Mouse (Mus musculus): ENCODE data around the gene Tmem94. TPM values are rescaled to one million over a fixed set of nuclear protein-coding genes. Genes with fewer than 3 reads are reported as not detected.

Gene Tmem94
- polyA plus RNA-seq, 1 experiment from 2014 or later: 28.4 TPM

GRCm38 (mm10) chr11:115829036-115829435, 63.8 kb downstream of the Tmem94 start:
- Histone ChIP-seq H3K4me3 (no peak overlapping the region), H3K4me1 (peaks cover 8% of the 10 kb centered on the region), H3K27me3 (replicated peaks) (peaks cover 51% of the 10 kb centered on the region), H3K27ac (no peak overlapping the region), H3K9ac (no peak overlapping the region), H3K9me3 (no peaks in the 10 kb centered on the region), H3K4me2 (no peak overlapping the region), H3K36me3 (replicated peaks) (no peaks in the 10 kb centered on the region)
- 68% methylated on average over 4 of the region's 4 CpGs for WGBS
- no peak for ATAC-seq (replicated peaks)

GRCm38 (mm10) chr11:115830550-115831325, 65.5 kb downstream of the Tmem94 start:
- WGBS: 25% methylated on average over 25 of the region's 25 CpGs
- Histone ChIP-seq H3K36me3 (replicated peaks) (no peaks in the 10 kb centered on the region), H3K9ac (no peak overlapping the region), H3K4me2 (no peak overlapping the region), H3K27ac (no peak overlapping the region), H3K27me3 (replicated peaks) (peaks cover 34% of the 10 kb centered on the region), H3K4me1 (no peaks in the 10 kb centered on the region), H3K4me3 (no peak overlapping the region), H3K9me3 (no peaks in the 10 kb centered on the region)
- no peak for ATAC-seq (replicated peaks)

- Histone ChIP-seq H3K36me3 (replicated peaks) (no peaks in the 10 kb centered on the region), H3K4me3 (no peak overlapping the region), H3K9me3 (no peaks in the 10 kb centered on the region), H3K27me3 (replicated peaks) (peaks cover 27% of the 10 kb centered on the region), H3K4me1 (no peaks in the 10 kb centered on the region), H3K4me2 (no peak overlapping the region), H3K9ac (no peak overlapping the region), H3K27ac (no peak overlapping the region)
- no peak for ATAC-seq (replicated peaks)
- WGBS: 54% methylated on average over 3 of the region's 3 CpGs
Observed at GRCm38 (mm10) chr11:115831518-115831917, 66.3 kb downstream of the Tmem94 start.

- Histone ChIP-seq H3K4me3 (no peak overlapping the region), H3K9me3 (no peaks in the 10 kb centered on the region), H3K36me3 (replicated peaks) (no peaks in the 10 kb centered on the region), H3K4me2 (no peak overlapping the region), H3K27me3 (replicated peaks) (peaks cover 21% of the 10 kb centered on the region), H3K4me1 (no peaks in the 10 kb centered on the region), H3K9ac (no peak overlapping the region), H3K27ac (no peak overlapping the region)
- no peak for ATAC-seq (replicated peaks)
- WGBS: 69% methylated on average over 6 of the region's 6 CpGs
Observed at GRCm38 (mm10) chr11:115832064-115832463, 66.8 kb downstream of the Tmem94 start.

- ATAC-seq (replicated peaks): no peak
- H3K4me1 ChIP-seq: no peaks in the 10 kb centered on the region
- H3K27ac ChIP-seq: no peak overlapping the region
- no peak overlapping the region for H3K4me2 ChIP-seq
- WGBS: 20% methylated on average over 8 of the region's 8 CpGs
- H3K9ac ChIP-seq: no peak overlapping the region
- no peaks in the 10 kb centered on the region for H3K9me3 ChIP-seq
- H3K27me3 ChIP-seq (replicated peaks): peaks cover 17% of the 10 kb centered on the region
- H3K36me3 ChIP-seq (replicated peaks): no peaks in the 10 kb centered on the region
- no peak overlapping the region for H3K4me3 ChIP-seq
Observed at GRCm38 (mm10) chr11:115832523-115832922, 67.3 kb downstream of the Tmem94 start.

GRCm38 (mm10) chr11:115833021-115833513, 67.8 kb downstream of the Tmem94 start:
- Histone ChIP-seq H3K9me3 (no peaks in the 10 kb centered on the region), H3K36me3 (replicated peaks) (no peaks in the 10 kb centered on the region), H3K27me3 (replicated peaks) (peaks cover 12% of the 10 kb centered on the region), H3K4me1 (no peaks in the 10 kb centered on the region), H3K4me3 (no peak overlapping the region), H3K4me2 (no peak overlapping the region), H3K27ac (no peak overlapping the region), H3K9ac (no peak overlapping the region)
- WGBS: 21% methylated on average over 8 of the region's 8 CpGs
- ATAC-seq (replicated peaks): no peak

- Histone ChIP-seq H3K4me2 (no peak overlapping the region), H3K4me3 (no peak overlapping the region), H3K27ac (no peak overlapping the region), H3K4me1 (no peaks in the 10 kb centered on the region), H3K9ac (no peak overlapping the region), H3K36me3 (replicated peaks) (no peaks in the 10 kb centered on the region), H3K9me3 (no peaks in the 10 kb centered on the region), H3K27me3 (replicated peaks) (peaks cover 12% of the 10 kb centered on the region)
- WGBS: 80% methylated on average over 6 of the region's 6 CpGs
- ATAC-seq (replicated peaks): no peak
Observed at GRCm38 (mm10) chr11:115834033-115834432, 68.8 kb downstream of the Tmem94 start.

GRCm38 (mm10) chr11:115836656-115837395, 71.6 kb downstream of the Tmem94 start:
- no peak overlapping the region for H3K4me3 ChIP-seq
- no peak for ATAC-seq (replicated peaks)

GRCm38 (mm10) chr11:115837606-115838345, 72.5 kb downstream of the Tmem94 start:
- Histone ChIP-seq H3K4me3 (no peak overlapping the region), H3K36me3 (replicated peaks) (no peaks in the 10 kb centered on the region), H3K27ac (no peak overlapping the region), H3K9me3 (no peaks in the 10 kb centered on the region), H3K4me2 (no peak overlapping the region), H3K4me1 (no peaks in the 10 kb centered on the region), H3K9ac (no peak overlapping the region), H3K27me3 (replicated peaks) (0 out of 2 replicates have a peak, but pooled peaks cover 2% of the 10 kb centered on the region)
- no peak for ATAC-seq (replicated peaks)
- WGBS: 93% methylated on average over 22 of the region's 22 CpGs

More at GRCm38 (mm10) chr11:115836656-115837395, 71.6 kb downstream of the Tmem94 start:
- Histone ChIP-seq H3K4me1 (no peaks in the 10 kb centered on the region), H3K9ac (no peak overlapping the region), H3K27ac (no peak overlapping the region), H3K27me3 (replicated peaks) (0 out of 2 replicates have a peak, but pooled peaks cover 2% of the 10 kb centered on the region), H3K4me2 (no peak overlapping the region), H3K9me3 (no peaks in the 10 kb centered on the region), H3K36me3 (replicated peaks) (no peaks in the 10 kb centered on the region)
- WGBS: 26% methylated on average over 11 of the region's 11 CpGs

GRCm38 (mm10) chr11:115838895-115839311, 73.7 kb downstream of the Tmem94 start:
- no peak overlapping the region for H3K27ac ChIP-seq
- no peak overlapping the region for H3K9ac ChIP-seq
- no peak overlapping the region for H3K4me2 ChIP-seq
- no peaks in the 10 kb centered on the region for H3K9me3 ChIP-seq
- 55% methylated on average over 4 of the region's 4 CpGs for WGBS
- no peaks in the 10 kb centered on the region for H3K27me3 ChIP-seq (replicated peaks)
- H3K4me1 ChIP-seq: no peaks in the 10 kb centered on the region
- H3K36me3 ChIP-seq (replicated peaks): no peaks in the 10 kb centered on the region
- no peak for ATAC-seq (replicated peaks)
- no peak overlapping the region for H3K4me3 ChIP-seq

- no peak overlapping the region for H3K4me3 ChIP-seq
- H3K27ac ChIP-seq: no peak overlapping the region
- WGBS: 61% methylated on average over 3 of the region's 3 CpGs
- no peak for ATAC-seq (replicated peaks)
- no peaks in the 10 kb centered on the region for H3K9me3 ChIP-seq
- no peak overlapping the region for H3K9ac ChIP-seq
- no peaks in the 10 kb centered on the region for H3K27me3 ChIP-seq (replicated peaks)
- no peaks in the 10 kb centered on the region for H3K4me1 ChIP-seq
- no peaks in the 10 kb centered on the region for H3K36me3 ChIP-seq (replicated peaks)
- no peak overlapping the region for H3K4me2 ChIP-seq
Observed at GRCm38 (mm10) chr11:115839732-115840131, 74.5 kb downstream of the Tmem94 start.

GRCm38 (mm10) chr11:115841044-115841443, 75.8 kb downstream of the Tmem94 start:
- Histone ChIP-seq H3K4me2 (no peak overlapping the region), H3K4me1 (no peaks in the 10 kb centered on the region), H3K4me3 (no peak overlapping the region), H3K36me3 (replicated peaks) (no peaks in the 10 kb centered on the region), H3K9ac (no peak overlapping the region), H3K27ac (no peak overlapping the region), H3K27me3 (replicated peaks) (no peaks in the 10 kb centered on the region), H3K9me3 (no peaks in the 10 kb centered on the region)
- 87% methylated on average over 6 of the region's 6 CpGs for WGBS
- no peak for ATAC-seq (replicated peaks)
